Mouse (Mus musculus) T-helper 17 cell (primary cell): Measurements from ENCODE around the gene Gnat2.

ENCODE experiments used
- in situ Hi-C, 2 experiments: fragments of 300-600 bp; cut with MboI, MseI; formaldehyde crosslinking; loops; 1 replicate in 1 of 2; 2 replicates in 1 of 2; pipeline ENCODE4 v1.15.1; 2025; ENCODE audit warnings: high pct_unique_total_duplicates in 2 of 2

Gene Gnat2

DNA sequence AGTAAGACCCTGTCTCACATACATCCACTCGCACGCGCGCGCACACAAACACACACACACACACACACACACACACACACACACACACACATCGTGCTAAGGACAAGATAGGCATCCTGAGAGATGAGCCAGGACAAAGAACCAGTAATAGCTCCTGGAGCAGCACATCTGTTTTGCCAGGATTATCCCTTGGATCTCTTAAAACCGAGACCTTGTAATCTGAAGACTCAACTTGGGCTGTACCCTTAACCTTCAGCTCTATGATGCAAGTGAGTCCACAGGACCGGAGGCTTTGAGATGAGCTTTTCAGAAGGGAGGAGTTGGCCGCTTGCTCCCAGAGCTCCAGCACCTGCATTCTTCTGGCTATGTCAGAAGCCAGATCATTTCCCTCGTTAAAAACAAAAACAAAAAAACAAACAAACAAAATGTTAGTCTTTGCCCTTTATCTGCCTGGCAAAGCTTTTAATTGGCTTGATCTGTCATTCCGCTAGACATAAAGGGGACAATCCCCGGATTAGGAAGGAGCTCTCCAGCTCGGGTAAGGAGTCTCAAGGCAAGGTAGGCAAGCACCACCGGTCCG, at the start of gene Gnat2:
Gene Gnat2, plus strand, starts transcription at position 254 of the 580 bp plus-strand sequence.
- in situ Hi-C loops = no loop called here

DNA sequence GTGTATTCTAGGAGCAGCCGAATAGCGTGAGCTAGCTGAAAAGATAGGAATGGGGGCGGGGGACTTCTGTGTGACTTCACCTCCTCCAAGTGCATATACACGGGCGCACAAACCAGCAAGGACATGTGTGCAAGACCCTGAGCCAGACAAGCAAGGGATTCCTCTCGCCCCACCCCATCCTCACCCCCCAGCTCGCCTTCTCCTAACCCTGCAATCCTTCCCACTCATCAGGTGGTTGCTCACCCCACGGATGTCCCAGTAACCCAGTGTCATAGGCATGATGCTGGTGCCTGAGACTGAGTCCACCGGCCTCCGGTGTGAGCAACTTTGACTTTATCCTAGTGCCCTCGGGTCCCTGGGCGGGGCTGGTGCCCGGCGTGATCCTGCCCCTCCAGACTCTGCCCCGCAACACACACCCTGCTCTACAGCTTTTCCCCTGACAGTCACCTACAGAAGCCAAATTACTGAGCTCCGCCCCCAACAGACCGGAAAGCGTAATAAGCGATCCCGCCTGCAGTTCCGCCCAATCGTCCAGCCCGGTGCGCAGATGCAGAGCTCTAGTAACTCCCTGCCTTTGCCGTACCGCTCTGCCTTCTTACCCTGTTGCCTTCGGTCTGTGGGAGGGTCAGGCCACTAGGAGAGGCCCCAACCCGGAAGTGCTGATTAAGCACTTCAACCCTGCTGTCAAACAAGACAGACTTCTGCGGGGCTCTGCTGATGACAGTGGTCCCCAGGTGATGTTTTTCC, 48.0 kb upstream of the Gnat2 start, which contains the start of gene Gstm4:
Gene Gstm4, minus strand, starts transcription at position 501 of the 747 bp plus-strand sequence.
- in situ Hi-C loops = no loop called here

GRCm38 (mm10) chr3:108046944-108047655, 45.5 kb upstream of the Gnat2 start:
- in situ Hi-C loops = no loop called here

GRCm38 (mm10) chr3:108048306-108048705, 44.3 kb upstream of the Gnat2 start:
- in situ Hi-C loops = no loop called here

- in situ Hi-C loops = no loop called here
Measured at GRCm38 (mm10) chr3:108050493-108050892, 42.1 kb upstream of the Gnat2 start.

GRCm38 (mm10) chr3:108061420-108061819, 31.2 kb upstream of the Gnat2 start:
- in situ Hi-C loops = no loop called here

DNA sequence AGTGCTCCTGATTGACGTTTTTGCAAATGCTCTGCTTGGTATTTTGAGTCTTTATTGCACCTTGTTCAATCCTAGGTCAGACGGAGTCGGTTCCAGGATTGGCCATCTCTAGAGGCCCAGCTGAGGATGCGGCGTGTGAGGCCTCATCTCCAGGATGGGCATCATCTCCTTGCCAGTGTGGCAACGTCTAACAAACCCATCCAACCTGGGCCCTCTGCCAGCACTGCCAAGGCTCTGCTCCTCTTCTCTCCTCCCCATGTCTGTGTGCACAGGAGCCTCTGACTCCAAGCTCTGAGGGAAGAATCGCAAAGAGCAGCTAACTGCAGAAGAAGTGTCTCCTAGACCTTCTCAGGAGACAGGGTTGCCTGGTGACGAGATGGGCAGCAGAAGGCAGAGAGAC, 29.9 kb upstream of the Gnat2 start:
- in situ Hi-C loops = no loop called here

DNA sequence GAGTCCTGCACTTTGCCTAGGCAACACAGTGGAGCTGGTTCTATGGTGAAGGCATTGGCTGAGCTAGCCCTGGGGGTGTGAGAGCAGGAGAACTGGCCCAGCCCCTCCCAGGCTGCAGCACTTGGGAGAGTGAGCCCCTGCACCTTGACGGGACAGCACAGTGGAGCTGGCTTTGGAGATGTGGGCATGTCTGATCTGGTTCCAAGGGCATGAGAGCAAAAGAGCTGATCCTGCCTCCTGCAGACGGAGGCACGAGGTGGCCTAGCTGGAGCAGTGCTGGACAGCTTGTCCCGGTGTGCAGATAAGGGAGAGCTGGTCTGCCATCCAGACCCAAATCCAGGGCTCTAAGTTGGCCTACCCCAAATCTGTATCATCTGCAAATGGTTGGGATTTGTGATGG, 27.9 kb upstream of the Gnat2 start:
- in situ Hi-C loops = loop anchor here in 1 of 2 experiments (5.0 kb wide), 1 partner anchor 52 kb away; no protein-coding TSS in a partner anchor

DNA sequence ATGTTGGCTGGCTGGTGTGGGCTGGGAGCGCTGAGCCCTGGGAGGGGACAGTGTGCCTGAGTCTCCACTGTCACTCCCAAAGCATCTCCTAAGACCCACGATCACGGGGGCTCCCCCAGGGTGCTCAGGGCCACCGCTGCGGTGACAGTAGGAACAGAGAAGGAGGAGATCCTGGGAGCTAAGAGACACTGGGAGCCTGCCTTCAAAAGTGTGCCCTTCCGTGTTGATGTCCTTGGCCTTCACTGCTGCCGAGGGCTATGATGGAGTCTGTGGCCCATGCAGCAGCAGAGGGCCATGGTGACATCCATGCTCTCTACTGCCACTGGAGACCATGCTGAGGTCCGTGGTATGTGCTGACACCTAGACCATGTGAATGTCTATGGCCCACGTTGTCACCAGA, 27.0 kb upstream of the Gnat2 start:
- in situ Hi-C loops = loop anchor here in 1 of 2 experiments (5.0 kb wide), 1 partner anchor 53 kb away; no protein-coding TSS in a partner anchor

DNA sequence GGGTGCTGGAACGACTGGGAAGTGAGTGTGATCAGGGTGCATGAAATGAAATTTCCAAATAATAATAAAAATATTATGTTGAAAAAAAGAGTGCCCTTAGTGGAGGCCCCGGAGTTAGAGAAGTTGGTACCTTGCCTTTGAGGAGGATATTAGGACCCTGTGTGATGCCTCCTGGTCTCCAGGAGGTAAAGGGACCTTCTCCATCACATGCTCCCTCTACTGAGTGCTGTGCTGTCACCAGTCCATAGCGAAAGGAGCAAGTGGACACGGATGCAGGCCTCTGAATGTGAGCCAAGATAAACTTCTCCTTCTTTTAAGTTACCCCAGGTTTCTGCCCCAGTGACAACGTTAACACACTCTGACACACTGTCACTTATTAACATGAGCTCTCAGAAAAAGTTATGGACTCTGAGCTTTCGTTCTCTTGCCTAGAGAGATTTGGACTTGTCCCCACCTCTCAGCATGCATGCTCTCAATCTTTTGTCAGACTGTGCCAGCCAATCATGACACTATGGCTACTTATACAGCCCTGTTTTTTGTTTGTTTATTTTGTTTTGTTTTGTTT, 25.1 kb upstream of the Gnat2 start:
- in situ Hi-C loops = loop anchor here in 1 of 2 experiments (5.0 kb wide), 1 partner anchor 55 kb away; no protein-coding TSS in a partner anchor

DNA sequence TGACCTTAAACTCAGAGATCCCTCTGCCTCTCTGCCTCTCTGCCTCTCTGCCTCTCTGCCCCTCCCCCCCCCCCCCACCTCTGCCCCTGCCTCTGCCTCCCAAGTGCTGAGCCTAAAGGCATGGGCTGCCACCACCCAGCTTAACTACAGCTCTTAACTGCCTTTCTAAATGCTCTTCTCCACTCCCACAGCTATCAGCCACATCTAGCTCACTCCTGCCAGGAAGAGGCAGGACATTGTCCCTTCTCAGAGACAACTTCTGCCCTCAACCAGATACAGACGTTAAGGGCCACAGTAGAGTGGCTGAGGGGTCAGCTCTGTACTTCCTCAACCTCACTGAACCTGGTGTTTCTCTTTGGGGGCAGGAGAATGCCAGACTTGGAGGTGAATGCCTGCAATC, 23.8 kb upstream of the Gnat2 start:
- in situ Hi-C loops = loop anchor here in 1 of 2 experiments (5.0 kb wide), 1 partner anchor 57 kb away; no protein-coding TSS in a partner anchor

DNA sequence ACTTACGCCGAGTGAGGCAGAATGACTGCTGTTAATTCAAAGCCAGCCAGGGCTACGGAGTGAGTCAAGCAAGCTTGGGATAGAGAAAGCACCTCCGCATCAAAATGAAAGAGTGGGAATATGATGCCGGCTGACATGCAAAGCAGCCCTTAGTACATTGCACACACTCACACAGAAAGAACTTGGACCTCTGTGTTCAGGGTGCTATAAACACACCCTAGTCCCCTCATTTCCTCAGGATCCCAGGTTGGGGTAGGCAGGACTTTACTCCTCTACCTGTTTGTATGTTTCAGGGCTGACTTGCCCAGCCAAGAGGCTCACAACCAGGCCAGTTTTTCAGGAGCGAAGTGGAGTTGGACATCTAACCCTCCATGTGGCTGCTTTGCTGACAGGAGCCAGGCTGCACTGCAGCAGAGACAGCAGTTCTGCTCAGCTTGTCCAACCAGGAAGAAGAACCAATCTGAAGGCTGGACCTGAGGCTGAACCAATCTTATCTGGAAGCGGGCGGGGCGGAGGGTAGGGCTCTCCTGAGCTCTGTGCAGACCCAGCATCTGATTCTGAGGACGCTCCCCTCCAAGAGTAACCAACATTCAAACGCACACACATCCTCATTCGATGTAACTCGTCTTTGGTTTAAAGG, 23.2 kb upstream of the Gnat2 start:
- in situ Hi-C loops = loop anchor here in 1 of 2 experiments (5.0 kb wide), 1 partner anchor 57 kb away; no protein-coding TSS in a partner anchor

GRCm38 (mm10) chr3:108070295-108071293, 22.0 kb upstream of the Gnat2 start:
- in situ Hi-C loops = no loop called here

GRCm38 (mm10) chr3:108072983-108073569, 19.5 kb upstream of the Gnat2 start:
- in situ Hi-C loops = no loop called here

- in situ Hi-C loops = no loop called here
Measured at GRCm38 (mm10) chr3:108076836-108077235, 15.8 kb upstream of the Gnat2 start.

GRCm38 (mm10) chr3:108081681-108082080, 10.9 kb upstream of the Gnat2 start:
- in situ Hi-C loops = loop anchor here (5.0 kb wide), 2 partner anchors 66 to 71 kb away; partner anchors contain the start of genes Gnai3 (in 1 of the 2) and Gpr61 (in 1 of the 2)

DNA sequence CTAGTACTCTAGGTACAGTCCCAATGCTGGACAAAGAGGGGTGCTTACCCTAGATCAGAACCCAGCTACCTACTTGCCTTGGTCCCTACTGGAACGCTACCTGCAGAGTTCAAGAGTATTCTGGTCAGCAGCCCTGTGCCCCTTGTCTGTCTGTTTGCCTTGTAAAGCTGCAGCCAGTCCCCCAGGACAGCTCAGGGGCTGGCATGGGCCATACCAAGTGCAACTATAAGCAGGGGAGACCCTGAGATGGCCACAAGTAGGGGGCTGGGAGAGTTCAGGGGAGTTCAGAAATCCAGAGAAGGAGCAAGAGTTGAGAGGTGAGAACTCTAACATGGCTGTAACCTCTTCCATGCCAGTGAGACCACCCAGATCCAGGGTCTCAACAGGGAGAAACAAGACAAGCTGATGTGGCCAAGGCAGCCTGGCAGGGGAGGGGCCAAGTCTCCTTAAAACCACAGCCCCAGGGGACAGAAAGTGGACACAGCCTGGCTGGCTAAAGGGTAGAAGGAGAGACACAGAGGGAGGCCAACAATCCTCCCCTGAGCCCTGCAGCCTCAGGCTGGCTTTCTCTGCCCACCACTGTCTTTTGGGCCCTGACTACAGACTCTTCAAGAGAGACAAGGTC, 10.2 kb upstream of the Gnat2 start:
- in situ Hi-C loops = loop anchor here (5.0 kb wide), 2 partner anchors 65 to 70 kb away; partner anchors contain the start of genes Gnai3 (in 1 of the 2) and Gpr61 (in 1 of the 2)

DNA sequence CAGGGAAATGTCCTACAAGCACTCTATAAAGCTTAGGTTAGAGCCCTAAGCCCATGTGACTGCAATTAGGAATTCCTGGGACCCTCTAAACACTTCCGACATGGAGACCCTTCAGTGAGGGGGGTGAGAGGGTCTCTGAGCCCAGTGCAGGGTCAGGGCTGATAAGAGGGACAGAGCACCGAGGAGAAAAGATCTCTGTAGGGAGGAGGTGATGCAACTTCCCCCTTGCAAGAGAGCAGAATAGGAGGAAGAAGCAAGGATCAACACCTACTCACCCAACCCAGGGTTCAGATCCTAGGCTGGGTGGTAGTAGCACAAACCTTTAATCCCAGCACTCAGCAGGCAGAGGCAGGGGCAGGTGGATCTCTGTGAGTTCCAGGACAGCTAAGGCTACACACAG, 9.4 kb upstream of the Gnat2 start:
- in situ Hi-C loops = loop anchor here (5.0 kb wide), 2 partner anchors 64 to 69 kb away; partner anchors contain the start of genes Gnai3 (in 1 of the 2) and Gpr61 (in 1 of the 2)
